Mouse (Mus musculus): ENCODE data around the gene Olfr313.
"Not testable (repeated sequence)": the region's sequence is repeated elsewhere in the genome, so short reads cannot be mapped to it uniquely, and the experiment has no call there.

The Olfr313 gene

DNA sequence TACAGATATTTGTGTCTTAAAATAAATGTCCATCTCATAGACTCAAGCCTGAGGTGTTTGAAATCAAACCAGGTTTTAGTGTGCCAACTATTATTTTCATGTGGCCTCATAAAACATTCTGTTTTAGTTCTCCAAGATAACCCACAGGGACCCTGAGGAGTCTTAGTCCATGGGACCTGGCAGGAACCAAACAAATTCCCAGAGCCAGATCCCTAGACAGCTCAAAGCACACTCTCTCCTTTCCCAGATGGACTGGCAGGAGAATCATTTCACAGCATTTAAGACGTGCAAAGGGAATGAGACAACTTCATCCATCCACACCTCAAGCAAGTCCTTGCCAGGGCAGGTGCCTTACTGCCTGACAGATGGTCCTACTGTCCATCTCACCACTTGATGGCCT lies at the start of gene Olfr313:
Gene Olfr313 (plus strand): TSS at position 301 of the 400 bp plus-strand sequence.
- DNase-seq (ENCODE audit: low read depth, low spot score), result not testable (repeated sequence)

GRCm38 (mm10) chr11:58772888-58773287 lies 41.9 kb upstream of the Olfr313 start, which contains the start of gene Olfr315:
Gene Olfr315 (plus strand): TSS chr11:58773188.
- DNase-seq (ENCODE audit: low read depth, low spot score), result no peak

- no peak for DNase-seq (ENCODE audit: low read depth, low spot score)
Measured at GRCm38 (mm10) chr11:58782480-58783089, 32.2 kb upstream of the Olfr313 start, which contains the start of gene Olfr314. Gene Olfr314 (plus strand): TSS chr11:58782952.

DNA sequence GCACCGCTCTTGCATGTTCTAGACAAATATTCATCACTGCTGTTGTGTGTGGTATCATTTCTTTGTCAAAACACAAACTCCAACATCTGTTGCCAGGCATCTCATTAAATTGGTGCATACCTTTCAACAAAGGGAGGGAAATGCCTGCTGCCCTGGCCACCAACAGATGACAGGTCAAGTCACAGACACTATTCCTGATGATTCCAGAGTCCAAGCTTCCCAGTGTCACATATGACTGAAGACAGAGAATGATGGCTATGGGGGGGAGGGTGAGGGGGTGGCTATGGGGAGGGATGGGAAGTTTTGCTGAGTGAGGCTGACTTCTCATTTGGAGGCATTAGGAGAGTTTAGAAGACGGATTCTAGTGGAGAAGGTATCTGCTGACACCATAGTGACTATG lies 30.6 kb upstream of the Olfr313 start:
- no peak for DNase-seq (ENCODE audit: low read depth, low spot score)

GRCm38 (mm10) chr11:58787651-58788050 lies 27.1 kb upstream of the Olfr313 start:
- no peak for DNase-seq (ENCODE audit: low read depth, low spot score)

DNA sequence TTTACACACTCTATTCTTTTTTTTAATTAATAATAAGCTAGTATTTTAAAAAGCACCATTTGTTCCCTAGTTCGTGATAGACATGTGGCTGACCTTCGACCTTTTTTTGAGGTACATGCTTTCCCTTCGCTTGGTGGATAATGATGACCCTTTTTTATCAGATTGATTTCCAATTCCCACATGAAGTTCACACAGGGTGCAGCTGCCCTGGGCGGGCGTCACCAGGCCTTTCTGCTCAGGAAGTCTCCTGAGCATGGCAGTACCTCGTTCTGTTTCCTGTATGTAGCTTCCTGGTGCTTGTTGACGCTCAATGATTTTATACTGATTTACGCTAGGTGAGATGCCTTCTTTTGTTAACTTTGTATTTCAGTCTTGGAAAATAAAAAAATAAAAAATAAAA lies 26.5 kb upstream of the Olfr313 start:
- no peak for DNase-seq (ENCODE audit: low read depth, low spot score)

- DNase-seq (ENCODE audit: low read depth, low spot score), result no peak
Measured at GRCm38 (mm10) chr11:58789532-58789931, 25.3 kb upstream of the Olfr313 start.

DNA sequence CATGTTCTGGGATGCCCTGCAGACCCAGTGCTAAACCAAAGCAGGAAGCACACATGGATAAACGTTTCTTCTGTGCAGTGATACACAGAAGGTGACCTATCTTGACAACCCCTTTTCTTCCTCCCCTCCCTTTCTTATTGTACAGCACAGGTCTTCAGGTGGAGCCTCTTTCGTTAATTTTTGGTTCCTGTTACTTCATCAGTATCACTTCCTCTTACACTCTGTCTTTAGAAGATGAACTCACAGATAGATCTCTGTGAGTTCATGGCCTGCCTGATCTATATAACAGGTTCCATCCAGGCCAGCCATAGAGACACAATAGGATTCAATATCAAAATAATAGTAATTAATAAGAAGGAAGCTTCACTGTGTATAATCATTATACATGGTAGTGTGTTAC lies 24.7 kb upstream of the Olfr313 start:
- no peak for DNase-seq (ENCODE audit: low read depth, low spot score)

GRCm38 (mm10) chr11:58790646-58791045 lies 24.2 kb upstream of the Olfr313 start:
- DNase-seq (ENCODE audit: low read depth, low spot score), result no peak

DNA sequence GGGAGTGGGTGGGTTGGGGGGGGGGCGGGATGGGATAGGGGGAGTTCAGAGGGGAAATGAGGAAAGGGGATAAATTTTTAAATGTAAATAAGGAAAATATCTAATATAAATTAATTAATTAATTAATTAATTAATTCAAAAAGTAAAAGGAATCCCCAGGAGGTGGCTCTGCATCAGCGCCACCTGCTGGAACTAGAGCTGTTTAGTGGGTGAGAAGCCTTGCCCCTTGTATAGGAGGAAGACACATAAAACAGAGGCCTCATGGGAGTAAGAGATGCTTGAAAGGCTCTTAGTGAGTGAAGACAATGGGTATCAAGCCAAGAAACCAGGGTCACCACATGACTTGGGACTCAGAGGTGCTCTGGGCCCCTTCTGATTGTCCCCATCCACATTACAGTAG lies 18.9 kb upstream of the Olfr313 start:
- DNase-seq (ENCODE audit: low read depth, low spot score), result no peak

DNA sequence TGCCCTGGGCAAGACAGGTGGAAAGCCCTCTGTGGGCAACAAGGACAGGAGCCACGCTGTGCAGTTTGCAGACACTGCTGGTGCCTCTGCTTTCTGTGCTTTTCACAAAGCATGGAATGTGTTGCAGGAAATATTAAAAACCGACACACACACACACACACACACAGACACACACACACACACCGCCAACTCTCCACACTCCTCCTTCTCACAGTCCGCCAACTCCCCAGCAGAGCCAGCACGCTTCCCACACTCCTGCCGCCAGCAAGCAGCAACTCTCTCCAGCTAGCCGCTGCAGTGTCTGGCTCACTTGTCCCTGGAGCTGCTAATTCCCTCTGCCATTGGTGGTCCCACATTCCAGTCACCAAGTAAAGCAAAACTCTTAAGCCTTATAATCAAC lies 17.9 kb upstream of the Olfr313 start:
- no peak for DNase-seq (ENCODE audit: low read depth, low spot score)

- no peak for DNase-seq (ENCODE audit: low read depth, low spot score)
Measured at GRCm38 (mm10) chr11:58799747-58800146, 15.1 kb upstream of the Olfr313 start.

- DNase-seq (ENCODE audit: low read depth, low spot score), result no peak
Measured at GRCm38 (mm10) chr11:58801558-58802228, 13.1 kb upstream of the Olfr313 start, which contains the start of gene Fam183b. Gene Fam183b (minus strand): TSS chr11:58801960.

DNA sequence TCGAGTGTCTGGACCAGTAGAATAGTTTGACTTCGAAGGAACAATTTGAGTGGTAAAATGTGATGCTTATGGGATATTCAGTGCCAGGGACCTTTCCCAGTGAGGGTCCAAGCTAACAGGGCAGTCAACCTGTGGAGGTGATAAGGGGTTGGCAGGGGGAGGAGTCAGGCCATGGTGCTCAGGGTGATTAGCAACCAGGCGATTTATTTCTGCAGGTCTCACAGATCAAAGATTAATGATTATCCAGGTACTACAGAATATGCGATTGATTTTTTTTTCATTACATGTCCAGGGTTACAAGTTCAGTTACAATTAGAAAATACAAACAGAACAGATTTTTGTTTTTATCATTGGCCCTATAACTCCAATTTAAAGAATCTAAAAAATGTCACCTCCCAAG lies 10.9 kb upstream of the Olfr313 start:
- DNase-seq (ENCODE audit: low read depth, low spot score), result no peak

GRCm38 (mm10) chr11:58804393-58804792 lies 10.4 kb upstream of the Olfr313 start:
- DNase-seq (ENCODE audit: low read depth, low spot score), result no peak

- no peak for DNase-seq (ENCODE audit: low read depth, low spot score)
Measured at GRCm38 (mm10) chr11:58812001-58812400, 2.8 kb upstream of the Olfr313 start.

DNA sequence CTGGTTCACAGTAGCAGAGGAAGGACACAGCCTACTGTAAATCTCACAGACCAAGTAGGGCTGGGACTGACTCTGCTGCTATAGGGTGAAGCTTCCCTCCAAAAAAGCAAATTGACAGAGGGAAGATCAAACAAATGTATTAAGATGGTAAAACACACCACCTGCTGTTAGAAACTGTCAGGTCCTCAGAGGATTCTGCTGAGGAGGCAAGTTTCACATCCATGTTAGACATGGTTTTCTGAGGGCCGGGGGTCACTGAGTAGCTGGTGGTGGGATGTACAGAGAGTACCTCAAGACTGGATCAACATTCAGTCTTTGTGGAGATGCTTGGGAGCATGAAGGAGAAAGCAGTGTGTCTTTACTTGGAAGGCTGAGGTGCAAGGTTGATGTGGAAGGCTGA lies 876 bp downstream of the Olfr313 start:
- DNase-seq (ENCODE audit: low read depth, low spot score), result no peak

- not testable (repeated sequence) for DNase-seq (ENCODE audit: low read depth, low spot score)
Measured at GRCm38 (mm10) chr11:58828937-58829336, 14.1 kb downstream of the Olfr313 start, which contains the start of gene Olfr312. Gene Olfr312 (plus strand): TSS chr11:58829237.

DNA sequence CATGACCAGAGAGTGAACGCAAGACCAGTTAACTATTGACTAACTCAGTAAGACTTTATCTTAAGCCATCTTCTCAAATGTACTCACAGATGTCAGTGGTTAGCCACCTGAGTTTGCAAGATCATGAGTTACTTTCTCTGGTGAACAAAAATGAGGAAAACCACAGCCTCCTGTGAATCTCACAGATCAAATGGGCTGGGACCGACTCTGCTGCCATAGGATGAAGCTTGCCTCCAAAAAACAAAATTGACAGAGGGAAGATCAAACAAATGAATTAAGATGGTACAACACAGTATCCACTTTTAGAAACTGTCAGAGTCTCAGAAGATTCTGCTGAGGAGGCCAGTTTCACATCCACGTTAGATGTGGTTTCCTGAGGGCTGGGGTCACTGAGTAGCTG lies 15.0 kb downstream of the Olfr313 start:
- no peak for DNase-seq (ENCODE audit: low read depth, low spot score)

DNA sequence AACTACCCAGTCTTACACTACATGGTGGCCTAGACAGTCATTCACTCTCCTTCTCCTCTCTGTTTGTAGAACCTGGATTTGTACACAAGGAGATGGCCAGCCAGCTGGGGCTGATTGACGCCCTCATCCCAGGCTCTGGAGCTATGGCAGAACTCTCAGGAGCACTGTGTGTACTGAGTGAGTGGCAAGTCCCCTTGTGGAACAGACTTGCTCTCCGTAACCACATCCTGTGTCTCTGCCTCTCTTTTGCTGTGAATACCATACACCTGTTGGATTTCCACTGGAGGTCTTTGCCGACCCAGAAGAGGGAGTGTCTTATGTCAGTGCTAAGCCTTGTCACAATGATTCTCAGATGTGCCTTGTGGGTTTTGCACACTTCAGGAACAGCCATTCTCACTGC lies 17.7 kb downstream of the Olfr313 start:
- DNase-seq (ENCODE audit: low read depth, low spot score), result not testable (repeated sequence)

DNA sequence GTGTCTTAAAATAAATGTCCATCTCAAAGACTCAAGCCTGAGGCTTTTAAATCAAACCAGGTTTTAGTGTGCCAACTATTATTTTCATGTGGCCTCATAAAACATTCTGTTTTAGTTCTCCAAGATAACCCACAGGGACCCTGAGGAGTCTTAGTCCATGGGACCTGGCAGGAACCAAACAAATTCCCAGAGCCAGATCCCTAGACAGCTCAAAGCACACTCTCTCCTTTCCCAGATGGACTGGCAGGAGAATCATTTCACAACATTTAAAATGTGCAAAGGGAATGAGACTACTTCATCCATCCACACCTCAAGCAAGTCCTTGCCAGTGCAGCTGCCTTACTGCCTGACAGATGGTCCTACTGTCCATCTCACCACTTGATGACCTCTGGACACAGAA lies 24.2 kb downstream of the Olfr313 start, which contains the start of gene Olfr311:
Gene Olfr311 (plus strand): TSS at position 301 of the 400 bp plus-strand sequence.
- DNase-seq (ENCODE audit: low read depth, low spot score), result not testable (repeated sequence)

- DNase-seq (ENCODE audit: low read depth, low spot score), result peak; percentile 98
Measured at GRCm38 (mm10) chr11:58846919-58847461, 32.2 kb downstream of the Olfr313 start, which contains the start of gene Gm12258. Gene Gm12258 (plus strand): TSS chr11:58847158.

DNA sequence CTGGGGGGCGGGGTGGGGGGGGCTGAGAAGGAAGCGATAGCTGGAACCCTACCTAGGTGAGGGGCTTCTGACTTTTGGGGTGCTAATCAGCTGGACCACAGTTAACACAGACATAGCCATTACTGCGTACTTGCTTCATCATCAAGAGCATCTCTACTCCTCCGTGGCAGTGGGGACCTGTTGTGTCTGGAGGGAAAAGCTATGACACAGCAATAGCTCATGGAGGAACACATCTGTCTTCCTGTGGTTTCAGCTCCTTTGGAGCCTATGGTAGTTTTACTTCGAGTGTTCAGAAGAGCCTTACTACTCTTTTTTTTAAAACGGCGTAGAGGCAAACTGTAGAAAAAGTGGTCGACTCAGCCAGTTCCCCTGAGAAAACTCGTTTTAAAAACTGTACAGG lies 32.8 kb downstream of the Olfr313 start:
- no peak for DNase-seq (ENCODE audit: low read depth, low spot score)

Data from brain, embryonic 18.5 days (tissue).